Mouse (Mus musculus) limb, embryonic 11.5 days (tissue): Measurements from ENCODE around the gene Kcnj1. TPM values are rescaled to one million over a fixed set of nuclear protein-coding genes. Genes with fewer than 3 reads are reported as not detected.

Experiments
- ATAC-seq: fragments of 200-750 bp; cut with Nextera tagmentation; 2 replicates; pipeline ENCODE4 v1.8.0; 2017; ENCODE audit warnings: low read depth; ENCODE audit not compliant: insufficient number of reproducible peaks, low FRiP score, low TSS enrichment
- DNase-seq: peaks from one replicate; pipeline ENCODE4 v3.0.0-alpha.2; 2015; ENCODE audit warnings: low spot score
- H3K27ac ChIP-seq: fragments of 300-500 bp; sonication (generic); replicated peaks from 2 replicates; pipeline ENCODE4 v1.5.1; 2014; ENCODE audit warnings: low read depth, mild to moderate bottlenecking, low read length
- H3K27me3 ChIP-seq: fragments of 300-500 bp; sonication (generic); 2 replicates; pipeline ENCODE4 v1.6.1; 2014; ENCODE audit warnings: mild to moderate bottlenecking, low read length, mixed read lengths; ENCODE audit not compliant: control insufficient read depth, insufficient read depth
- H3K36me3 ChIP-seq: fragments of 300-500 bp; sonication (generic); 2 replicates; pipeline ENCODE4 v1.6.1; 2014; ENCODE audit warnings: mild to moderate bottlenecking, low read length, moderate library complexity, mixed read lengths; ENCODE audit not compliant: control insufficient read depth, insufficient read depth
- H3K4me1 ChIP-seq: fragments of 300-500 bp; sonication (generic); 2 replicates; pipeline ENCODE4 v1.6.1; 2014; ENCODE audit warnings: low read length, mixed read lengths; ENCODE audit not compliant: control insufficient read depth, insufficient read depth
- H3K4me2 ChIP-seq: fragments of 300-500 bp; sonication (generic); 2 replicates; pipeline ENCODE4 v1.6.1; 2014; ENCODE audit warnings: low read depth, mild to moderate bottlenecking, moderate library complexity; ENCODE audit not compliant: severe bottlenecking
- H3K4me3 ChIP-seq: fragments of 300-500 bp; sonication (generic); 2 replicates; pipeline ENCODE4 v1.5.1; 2014; ENCODE audit warnings: low read depth, low read length
- H3K9ac ChIP-seq: fragments of 300-500 bp; sonication (generic); 2 replicates; pipeline ENCODE4 v1.6.1; 2014; ENCODE audit warnings: mild to moderate bottlenecking, low read length
- H3K9me3 ChIP-seq: fragments of 300-500 bp; sonication (generic); 2 replicates; pipeline ENCODE4 v1.6.1; 2016; ENCODE audit warnings: low read length; ENCODE audit not compliant: control insufficient read depth
- WGBS: fragments of 180-500 bp; shearing (Covaris S2); extraction: QIAGEN DNeasy Blood & Tissue Kit; methylation state at CpG from one replicate; pipeline ENCODE4 v1.1.7; 2014; 5-methylcytosine and 5-hydroxymethylcytosine counted together
- polyA plus RNA-seq: library from polyadenylated mRNA; unstranded; fragments of >200 nt; fragmentation: Nextera tagmentation; extraction: Ambion mirVana; gene quantifications from 2 replicates; pipeline ENCODE4 v1.2.1, GENCODE M21; 2014

Gene Kcnj1
- polyA plus RNA-seq, 1 experiment from 2014 or later, result not detected

DNA sequence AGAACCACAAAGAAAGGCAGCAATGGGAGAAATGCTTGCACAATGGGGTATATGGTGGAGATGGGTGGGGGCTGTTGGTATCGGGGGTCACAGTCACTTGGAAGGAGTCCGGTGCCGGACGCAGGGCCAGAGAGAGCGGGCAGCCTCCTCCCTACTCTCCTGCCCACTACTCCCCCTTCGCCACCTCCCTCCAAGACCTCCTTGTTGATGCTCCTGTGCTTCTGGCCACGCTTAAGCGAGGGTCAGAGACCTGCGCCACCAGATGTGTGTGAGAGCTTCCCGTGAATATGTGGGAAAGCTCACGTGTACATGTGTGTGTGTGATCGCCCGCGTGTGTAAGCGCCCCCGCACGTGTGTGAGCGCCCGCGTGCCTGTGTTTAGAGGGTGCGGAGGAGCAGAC lies 27.8 kb upstream of the Kcnj1 start:
- no peak overlapping the region for H3K9ac ChIP-seq
- ATAC-seq (no peak), DNase-seq (peak; percentile 42)
- H3K4me3 ChIP-seq, result peak overlapping the region; percentile 22; the same call in 1 of the 2 replicates
- 2% methylated on average over 20 of the region's 21 CpGs for whole genome bisulfite sequencing
- peaks cover 36% of the 10 kb centered on the region for H3K27me3 ChIP-seq
- H3K27ac ChIP-seq, result no peak overlapping the region
- H3K4me2 ChIP-seq, result peak overlapping the region; percentile 39
- no peaks in the 10 kb centered on the region for H3K36me3 ChIP-seq
- H3K4me1 ChIP-seq, result peaks cover 11% of the 10 kb centered on the region
- H3K9me3 ChIP-seq, result no peaks in the 10 kb centered on the region

DNA sequence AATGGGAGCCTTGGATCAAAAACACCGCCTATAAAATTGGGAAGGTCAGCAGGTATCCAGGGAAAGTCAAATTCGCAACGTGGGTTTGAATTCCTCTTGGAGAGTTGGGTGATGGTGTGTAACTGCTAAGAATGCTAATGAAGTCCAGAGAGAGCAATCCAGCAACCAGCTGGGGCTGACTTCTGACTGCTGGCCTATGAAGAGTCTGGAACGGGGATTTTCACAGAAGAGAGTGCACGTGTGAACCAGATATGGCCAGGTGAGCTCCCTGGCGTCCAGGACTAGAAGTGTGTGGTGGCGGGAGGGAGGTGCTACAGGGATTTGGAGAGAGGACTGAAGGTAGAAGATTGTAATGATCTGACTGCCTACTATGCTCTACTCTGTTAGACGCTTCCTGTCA lies 24.2 kb upstream of the Kcnj1 start:
- Histone ChIP-seq H3K36me3 (no peaks in the 10 kb centered on the region), H3K27ac (no peak overlapping the region), H3K4me1 (peaks cover 11% of the 10 kb centered on the region), H3K27me3 (peaks cover 23% of the 10 kb centered on the region), H3K9me3 (no peaks in the 10 kb centered on the region), H3K9ac (no peak overlapping the region), H3K4me2 (no peak overlapping the region), H3K4me3 (no peak overlapping the region)
- 40% methylated on average over 8 of the region's 8 CpGs for WGBS
- ATAC-seq (no peak), DNase-seq (no peak)

DNA sequence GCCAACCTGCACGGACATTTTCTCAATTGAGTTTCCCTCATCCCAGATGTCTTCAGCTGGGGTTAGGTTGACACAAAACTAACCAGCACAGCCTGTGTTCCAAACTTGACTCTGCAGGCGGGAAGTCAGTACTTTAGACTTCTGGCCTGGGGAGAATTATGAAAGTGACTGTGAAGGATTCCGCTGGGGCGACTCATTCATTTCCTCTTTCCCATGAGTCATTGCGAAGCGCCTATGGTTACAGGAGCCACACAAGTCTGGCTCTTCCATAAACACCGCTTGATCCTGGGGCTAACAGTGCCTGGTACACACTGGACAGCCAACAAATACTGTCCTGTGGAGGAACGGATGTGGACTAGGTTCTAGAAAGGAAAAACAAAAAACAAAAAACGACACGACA lies 22.9 kb upstream of the Kcnj1 start:
- H3K27ac ChIP-seq, result no peak overlapping the region
- DNase-seq (no peak), ATAC-seq (no peak)
- H3K36me3 ChIP-seq, result no peaks in the 10 kb centered on the region
- H3K4me1 ChIP-seq, result peaks cover 6% of the 10 kb centered on the region
- WGBS, result 93% methylated on average over 10 of the region's 10 CpGs
- no peak overlapping the region for H3K9ac ChIP-seq
- H3K4me2 ChIP-seq, result no peak overlapping the region
- H3K9me3 ChIP-seq, result no peaks in the 10 kb centered on the region
- peaks cover 12% of the 10 kb centered on the region for H3K27me3 ChIP-seq
- no peak overlapping the region for H3K4me3 ChIP-seq

DNA sequence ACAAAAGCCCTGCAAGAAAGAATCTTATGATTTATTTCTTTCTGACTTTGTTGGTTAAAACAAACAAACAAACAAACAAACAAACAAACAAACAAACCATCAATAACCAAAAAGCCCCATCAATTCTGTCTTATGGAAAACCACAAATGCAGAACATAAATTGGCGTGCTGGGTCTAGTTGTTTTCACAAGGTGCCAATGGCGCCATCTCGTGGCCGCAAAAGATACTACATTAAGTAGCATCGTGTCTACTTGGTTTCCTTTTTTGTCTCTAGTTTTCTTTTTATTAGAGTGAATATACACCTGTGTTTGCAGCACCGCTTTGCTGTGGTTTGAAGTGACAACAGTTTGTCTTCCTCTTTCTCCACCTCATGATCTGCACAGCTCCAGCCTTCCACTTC lies 22.0 kb upstream of the Kcnj1 start:
- Histone ChIP-seq H3K27me3 (peaks cover 3% of the 10 kb centered on the region), H3K4me2 (no peak overlapping the region), H3K36me3 (no peaks in the 10 kb centered on the region), H3K27ac (no peak overlapping the region), H3K9ac (no peak overlapping the region), H3K4me1 (peaks cover 6% of the 10 kb centered on the region), H3K4me3 (no peak overlapping the region), H3K9me3 (no peaks in the 10 kb centered on the region)
- 3% methylated on average over 6 of the region's 6 CpGs for WGBS
- ATAC-seq (no peak), DNase-seq (peak; percentile 80)

DNA sequence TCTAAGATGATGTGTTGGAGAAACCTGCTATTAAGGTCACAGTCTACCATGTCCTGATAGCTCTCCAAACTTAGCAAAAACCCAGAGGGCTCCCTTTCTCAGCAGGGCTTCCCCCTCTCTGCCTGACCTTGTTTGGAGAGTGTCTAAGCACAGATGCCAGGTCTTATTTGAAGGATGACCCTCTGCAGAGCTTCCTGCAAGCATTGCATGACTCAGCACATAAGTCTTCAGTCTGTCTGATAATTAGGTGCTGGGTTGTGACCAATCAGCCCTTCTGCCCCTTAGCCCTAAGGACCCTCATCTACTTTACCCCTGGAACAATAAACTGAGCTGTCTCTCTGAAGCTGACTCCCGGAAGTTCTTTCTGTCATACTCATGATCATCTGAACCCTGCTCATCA lies 11.5 kb upstream of the Kcnj1 start:
- H3K9ac ChIP-seq, result no peak overlapping the region
- no peaks in the 10 kb centered on the region for H3K27me3 ChIP-seq
- no peaks in the 10 kb centered on the region for H3K4me1 ChIP-seq
- H3K27ac ChIP-seq, result no peak overlapping the region
- ATAC-seq (no peak), DNase-seq (no peak)
- 73% methylated on average over 1 of the region's 1 CpGs for WGBS
- H3K4me3 ChIP-seq, result no peak overlapping the region
- H3K36me3 ChIP-seq, result no peaks in the 10 kb centered on the region
- H3K9me3 ChIP-seq, result no peaks in the 10 kb centered on the region
- no peak overlapping the region for H3K4me2 ChIP-seq

DNA sequence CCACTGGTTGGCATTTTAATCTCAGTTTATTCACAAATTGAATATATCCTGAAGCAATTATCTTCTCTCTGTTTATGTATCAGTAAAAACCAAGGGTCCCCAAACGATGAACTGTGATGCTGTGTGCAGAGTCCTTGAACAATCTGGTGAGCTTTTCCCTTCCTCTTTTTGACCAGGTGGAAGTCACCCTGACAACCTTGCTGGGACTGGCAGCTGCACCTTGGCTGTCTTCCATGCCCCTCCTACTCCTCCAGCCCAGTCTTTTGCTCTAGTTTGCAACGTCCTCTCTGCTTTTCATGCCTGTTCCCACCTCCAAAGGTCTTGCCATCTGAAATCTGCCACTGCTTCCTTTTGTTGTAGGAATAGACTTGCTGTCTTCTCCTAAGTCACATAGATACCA lies 3.5 kb upstream of the Kcnj1 start:
- 49% methylated on average over 2 of the region's 2 CpGs for WGBS
- ATAC-seq (no peak), DNase-seq (no peak)
- Histone ChIP-seq H3K9me3 (no peaks in the 10 kb centered on the region), H3K4me3 (no peak overlapping the region), H3K9ac (no peak overlapping the region), H3K4me1 (no peaks in the 10 kb centered on the region), H3K4me2 (no peak overlapping the region), H3K27ac (no peak overlapping the region), H3K27me3 (no peaks in the 10 kb centered on the region), H3K36me3 (no peaks in the 10 kb centered on the region)

DNA sequence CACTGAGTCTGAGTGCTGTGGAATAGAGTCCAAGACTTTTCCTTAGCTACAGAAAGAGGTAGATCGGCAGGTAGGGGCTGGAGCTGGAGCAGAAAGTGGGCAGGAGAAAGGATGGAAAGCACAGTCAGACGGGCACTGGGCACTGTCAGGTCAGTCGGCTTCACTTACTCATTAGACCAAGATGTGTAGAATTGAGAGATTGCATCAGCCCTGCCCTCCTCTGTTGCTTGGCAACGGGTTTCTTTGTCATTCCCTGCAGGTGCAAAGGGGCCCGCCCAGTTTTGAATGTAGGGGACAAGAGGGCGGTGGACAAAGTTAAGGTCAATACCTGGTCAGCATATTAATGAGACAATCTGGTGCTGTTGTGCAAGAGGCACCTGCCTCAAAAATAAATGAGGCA lies 2.9 kb upstream of the Kcnj1 start:
- 60% methylated on average over 6 of the region's 6 CpGs for WGBS

DNA sequence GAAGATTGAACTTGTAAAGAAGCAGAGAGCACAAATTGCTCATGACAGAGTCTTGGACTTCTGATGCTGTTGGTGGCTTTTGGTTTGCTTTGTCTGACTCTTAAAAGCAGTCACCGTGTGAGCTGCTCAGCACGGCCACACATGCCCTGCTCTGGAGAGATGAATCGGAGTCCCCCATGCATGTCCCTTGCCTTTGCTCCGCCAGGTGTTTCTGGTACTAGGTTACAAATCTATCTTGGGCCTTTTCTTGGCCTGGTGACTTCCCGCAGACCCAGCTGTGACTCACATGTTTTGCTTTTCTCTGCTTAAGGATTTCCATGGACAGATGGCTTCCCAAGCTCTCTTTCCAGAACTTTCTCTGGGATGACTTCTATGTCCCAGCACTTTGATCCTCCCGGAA lies 1.4 kb downstream of the Kcnj1 start:
- 94% methylated on average over 6 of the region's 6 CpGs for WGBS
- no peak overlapping the region for H3K27ac ChIP-seq
- no peak for ATAC-seq

More for the DNA sequence above, 2.9 kb upstream of the Kcnj1 start:
- Histone ChIP-seq H3K36me3 (no peaks in the 10 kb centered on the region), H3K4me3 (no peak overlapping the region), H3K4me1 (no peaks in the 10 kb centered on the region), H3K27me3 (no peaks in the 10 kb centered on the region), H3K4me2 (no peak overlapping the region), H3K9me3 (no peaks in the 10 kb centered on the region), H3K9ac (no peak overlapping the region), H3K27ac (no peak overlapping the region)
- ATAC-seq, result no peak
- DNase-seq, result no peak

DNA sequence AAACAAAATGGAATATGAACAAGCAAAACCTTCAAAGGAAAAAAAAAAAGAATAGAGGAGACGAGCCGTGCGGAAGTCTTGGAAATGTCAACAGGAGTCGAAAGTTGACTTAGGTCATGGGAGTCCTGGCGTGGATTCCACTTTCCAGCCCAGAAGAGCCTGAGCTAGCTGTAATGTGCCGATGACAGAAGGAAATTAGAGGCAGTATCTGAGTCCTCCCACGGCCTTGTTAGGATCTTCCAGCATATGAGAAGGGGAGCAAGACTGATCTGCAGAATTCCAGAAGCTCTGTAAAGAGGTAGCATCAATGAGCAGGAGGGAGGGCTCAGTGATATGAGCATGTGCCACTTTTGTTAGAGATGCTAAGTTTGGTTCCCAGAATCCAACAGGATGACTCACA lies 3.7 kb downstream of the Kcnj1 start:
- H3K9me3 ChIP-seq, result no peaks in the 10 kb centered on the region
- H3K27me3 ChIP-seq, result no peaks in the 10 kb centered on the region
- no peaks in the 10 kb centered on the region for H3K36me3 ChIP-seq
- H3K4me3 ChIP-seq, result no peak overlapping the region
- no peak for DNase-seq
- ATAC-seq, result no peak
- H3K4me1 ChIP-seq, result no peaks in the 10 kb centered on the region
- no peak overlapping the region for H3K27ac ChIP-seq
- no peak overlapping the region for H3K9ac ChIP-seq
- no peak overlapping the region for H3K4me2 ChIP-seq
- WGBS, result 92% methylated on average over 7 of the region's 7 CpGs

More for the DNA sequence above, 1.4 kb downstream of the Kcnj1 start:
- H3K9ac ChIP-seq, result no peak overlapping the region
- H3K4me3 ChIP-seq, result no peak overlapping the region
- no peaks in the 10 kb centered on the region for H3K9me3 ChIP-seq
- no peak for DNase-seq
- H3K27me3 ChIP-seq, result no peaks in the 10 kb centered on the region
- H3K4me2 ChIP-seq, result no peak overlapping the region
- no peaks in the 10 kb centered on the region for H3K36me3 ChIP-seq
- H3K4me1 ChIP-seq, result no peaks in the 10 kb centered on the region
